Mouse (Mus musculus) cerebellum, adult 2 months (tissue): ENCODE data around the gene Npff.

Source experiments
- CTCF ChIP-seq: fragments of 200-500 bp; IDR thresholded peaks from 2 replicates; pipeline ENCODE4 v1.5.1; 2011; ENCODE audit warnings: low read depth, mild to moderate bottlenecking, control low read depth, low read length, moderate library complexity, borderline replicate concordance; ENCODE audit not compliant: insufficient read depth
- POLR2A ChIP-seq: fragments of 200-500 bp; IDR thresholded peaks from 2 replicates; pipeline ENCODE4 v1.6.1; 2011; ENCODE audit warnings: low read length, control low read depth, borderline replicate concordance; ENCODE audit not compliant: insufficient read depth

DNA sequence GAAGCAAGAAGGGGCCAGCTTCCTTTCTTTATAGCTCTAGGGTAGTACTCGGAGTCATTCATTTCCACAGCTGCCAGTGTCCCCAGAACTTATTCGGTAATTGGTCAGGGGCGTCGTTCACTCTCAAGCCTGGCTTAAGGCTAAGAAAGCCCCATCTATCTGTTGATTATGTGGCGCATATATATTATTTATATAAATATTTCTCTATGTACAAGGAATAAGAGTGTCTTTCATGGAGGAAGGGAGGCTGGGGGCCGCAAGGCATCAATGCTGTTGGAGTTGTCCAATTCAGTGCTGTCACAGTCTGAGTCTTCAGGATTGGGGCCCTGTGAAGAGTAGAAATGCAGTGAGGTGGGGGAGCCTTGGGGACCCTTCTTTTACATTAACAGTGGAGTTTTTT is 24.9 kb downstream of the Npff start:
- TF ChIP-seq CTCF (no peak), POLR2A (no peak)
